ENCODE assay signal across 21 mouse cellular contexts in the genomic region with DNA sequence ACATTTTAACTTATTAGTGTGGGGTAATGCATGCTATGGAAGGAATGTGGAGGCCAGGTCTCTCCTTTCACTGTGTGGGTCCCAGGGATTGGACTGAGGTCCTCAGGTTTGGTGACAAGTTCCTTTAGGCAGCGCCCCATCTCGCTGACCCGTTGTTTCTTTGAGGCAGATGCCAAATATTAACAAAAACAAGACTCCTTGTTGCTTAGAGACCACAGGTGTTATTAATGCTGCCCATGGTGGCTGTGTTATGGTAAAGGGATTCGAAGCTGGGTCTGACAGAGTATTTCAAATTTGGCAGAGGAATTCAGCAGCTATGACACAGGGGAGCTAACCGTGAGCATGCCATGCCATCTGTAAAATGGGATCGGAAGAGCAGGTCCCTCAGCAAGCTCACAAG.
"Had no signal": no experiment of that assay in that cellular context is flagged by ENCODE, and none has a peak within 500 bp of the region (broad histone marks: within the 10 kb centered on the region; RNA-seq: fewer than 3 reads in every experiment).

No protein-coding gene starts in this region.

- H3K27ac ChIP-seq: hindbrain, embryonic 13.5 days; hindbrain, embryonic 15.5 days; hindbrain, postnatal 0 days; kidney, embryonic 15.5 days; limb, embryonic 13.5 days; limb, embryonic 15.5 days; liver, embryonic 12.5 days; liver, embryonic 14.5 days had no signal

- H3K27me3 ChIP-seq: heart, embryonic 12.5 days; hindbrain, embryonic 13.5 days; hindbrain, embryonic 15.5 days had no signal

- H3K36me3 ChIP-seq: heart, embryonic 10.5 days; heart, embryonic 12.5 days; hindbrain, embryonic 13.5 days; hindbrain, embryonic 15.5 days; kidney, embryonic 15.5 days; limb, embryonic 13.5 days; limb, embryonic 15.5 days; liver, embryonic 12.5 days had no signal

- H3K4me1 ChIP-seq: limb, embryonic 13.5 days had no signal

- H3K9ac ChIP-seq: forebrain, postnatal 0 days; heart, embryonic 12.5 days; hindbrain, embryonic 13.5 days; hindbrain, embryonic 15.5 days; kidney, embryonic 15.5 days; limb, embryonic 13.5 days; limb, embryonic 15.5 days; liver, embryonic 12.5 days; liver, embryonic 14.5 days had no signal

- DNase-seq: forebrain, postnatal 0 days; gastrocnemius, postnatal 14 days; gastrocnemius, postnatal 36 days; heart, postnatal 14 days; kidney, adult 11 months; kidney, adult 2 months; kidney, adult 9 months; kidney, postnatal 14 days; kidney, postnatal 36 days; layer of hippocampus, postnatal 36 days; left cerebral cortex, postnatal 4 days had no signal

- H3K4me3 ChIP-seq: heart, embryonic 10.5 days; heart, embryonic 12.5 days; hindbrain, embryonic 13.5 days; hindbrain, embryonic 15.5 days; kidney, embryonic 15.5 days; limb, embryonic 13.5 days; limb, embryonic 15.5 days; liver, embryonic 12.5 days had no signal
